Mouse (Mus musculus) cerebellum, adult (tissue): ENCODE measurements at regions not wholly inside any gene's neighbourhood (a gene's known extent, or its start where the extent isn't known, plus 50 kb on each side); places are given as distances from the start of the nearest gene placed in this dataset.

Experiments
- ATAC-seq: cut with Nextera tagmentation; 2 replicates; pipeline ENCODE4 v1.9.2; 2017; ENCODE audit warnings: mild to moderate bottlenecking, moderate library complexity, mixed read lengths; ENCODE audit not compliant: insufficient number of reproducible peaks, low FRiP score, low TSS enrichment

- ATAC-seq = no peak
These were observed 527.6 kb downstream of the Adgrl2 start for GRCm38 (mm10) chr3:148462791-148463190.

- no peak for ATAC-seq
These were observed 541.5 kb downstream of the Adgrl2 start for GRCm38 (mm10) chr3:148448888-148449287.

GRCm38 (mm10) chr3:148448465-148448864, 541.9 kb downstream of the Adgrl2 start:
- ATAC-seq = no peak

- ATAC-seq = no peak
These were observed 543.5 kb downstream of the Adgrl2 start for GRCm38 (mm10) chr3:148446845-148447244.

GRCm38 (mm10) chr3:148443012-148443411, 547.3 kb downstream of the Adgrl2 start:
- no peak for ATAC-seq

- no peak for ATAC-seq
These were observed 556.3 kb downstream of the Adgrl2 start for GRCm38 (mm10) chr3:148434033-148434432.

- no peak for ATAC-seq
These were observed 561.1 kb downstream of the Adgrl2 start for GRCm38 (mm10) chr3:148429012-148429865.

- ATAC-seq = no peak
These were observed 566.3 kb downstream of the Adgrl2 start for GRCm38 (mm10) chr3:148424089-148424488.

GRCm38 (mm10) chr3:148423383-148423782, 567.0 kb downstream of the Adgrl2 start:
- no peak for ATAC-seq

GRCm38 (mm10) chr3:148422720-148423119, 567.6 kb downstream of the Adgrl2 start:
- no peak for ATAC-seq

- no peak for ATAC-seq
These were observed 568.1 kb downstream of the Adgrl2 start for GRCm38 (mm10) chr3:148422205-148422604.

GRCm38 (mm10) chr3:148420303-148420702, 570.1 kb downstream of the Adgrl2 start:
- no peak for ATAC-seq

GRCm38 (mm10) chr3:148419462-148420074, 570.8 kb downstream of the Adgrl2 start:
- ATAC-seq = no peak

- no peak for ATAC-seq
These were observed 572.3 kb downstream of the Adgrl2 start for GRCm38 (mm10) chr3:148418067-148418466.

- ATAC-seq = no peak
These were observed 574.9 kb downstream of the Adgrl2 start for GRCm38 (mm10) chr3:148415443-148415842.

- no peak for ATAC-seq
These were observed 577.3 kb downstream of the Adgrl2 start for GRCm38 (mm10) chr3:148413027-148413426.

GRCm38 (mm10) chr3:148412191-148412590, 578.2 kb downstream of the Adgrl2 start:
- no peak for ATAC-seq

- ATAC-seq = no peak
These were observed 592.0 kb downstream of the Adgrl2 start for GRCm38 (mm10) chr3:148398349-148398748.

GRCm38 (mm10) chr3:148387550-148387949, 602.8 kb downstream of the Adgrl2 start:
- ATAC-seq = no peak

- no peak for ATAC-seq
These were observed 604.6 kb downstream of the Adgrl2 start for GRCm38 (mm10) chr3:148385712-148386111.

- ATAC-seq = no peak
These were observed 609.3 kb downstream of the Adgrl2 start for GRCm38 (mm10) chr3:148381057-148381456.

- no peak for ATAC-seq
These were observed 627.0 kb downstream of the Adgrl2 start for GRCm38 (mm10) chr3:148363331-148363730.
